Mouse (Mus musculus): ENCODE data around the gene Hook2. TPM values are rescaled to one million over a fixed set of nuclear protein-coding genes. Genes with fewer than 3 reads are reported as not detected.

Gene Hook2
- total RNA-seq, 2 experiments from 2014 or later = 7.2 to 8.5 TPM

DNA sequence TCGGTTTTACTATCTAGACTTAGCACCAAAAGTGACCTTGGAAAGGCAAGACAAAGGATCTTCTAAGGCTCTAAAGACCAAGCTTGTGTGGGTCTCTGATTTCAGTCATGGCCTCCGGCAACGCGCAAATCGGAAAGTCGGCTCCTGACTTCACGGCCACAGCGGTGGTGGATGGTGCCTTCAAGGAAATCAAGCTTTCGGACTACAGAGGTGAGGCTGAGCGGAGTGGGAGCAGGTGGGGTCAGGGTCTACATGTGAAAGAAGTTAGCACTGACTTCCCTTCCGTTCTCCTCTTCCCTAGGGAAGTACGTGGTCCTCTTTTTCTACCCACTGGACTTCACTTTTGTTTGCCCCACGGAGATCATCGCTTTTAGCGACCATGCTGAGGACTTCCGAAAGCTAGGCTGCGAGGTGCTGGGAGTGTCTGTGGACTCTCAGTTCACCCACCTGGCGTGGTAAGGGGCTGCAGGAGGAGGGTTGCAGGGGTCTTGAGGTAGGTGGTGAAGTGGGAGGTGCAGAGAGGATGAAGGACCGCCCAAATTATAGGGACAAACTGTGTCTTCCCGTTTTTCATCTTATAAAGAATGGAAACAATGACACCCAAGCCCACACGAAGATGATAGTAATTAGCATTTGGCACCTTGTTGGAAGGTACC lies 20.1 kb upstream of the Hook2 start:
- intact Hi-C loops (cut with DNase I) = no loop called here
- DNase-seq (ENCODE audit: low spot score in 2 of 2) = no peak

- intact Hi-C loops (cut with DNase I) = no loop called here
These were observed 19.5 kb upstream of the Hook2 start for GRCm38 (mm10) chr8:84970913-84971312.

DNA sequence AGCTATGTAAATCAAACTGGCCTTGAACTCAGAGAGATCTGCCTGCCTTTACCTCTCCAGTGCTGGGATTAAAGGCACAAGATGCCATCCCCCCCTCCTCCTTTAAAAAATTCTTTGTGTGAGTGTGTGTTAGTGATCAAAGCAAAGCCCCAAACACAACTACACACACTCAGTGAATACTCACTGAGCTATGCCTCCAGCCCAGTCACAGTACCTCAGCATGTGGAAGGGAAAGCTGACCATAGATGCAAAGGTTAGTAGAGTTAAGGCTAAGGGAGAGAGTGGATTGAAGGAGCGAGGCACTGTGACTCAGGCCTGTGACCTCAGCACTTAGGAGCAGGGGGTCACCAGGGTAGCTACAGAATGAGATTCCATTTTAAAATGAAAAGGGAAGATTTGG lies 17.3 kb upstream of the Hook2 start:
- intact Hi-C loops (cut with DNase I) = no loop called here
- DNase-seq (ENCODE audit: low spot score in 2 of 2) = no peak

More at GRCm38 (mm10) chr8:84970913-84971312, 19.5 kb upstream of the Hook2 start:
- DNase-seq (ENCODE audit: low spot score in 2 of 2) = no peak

DNA sequence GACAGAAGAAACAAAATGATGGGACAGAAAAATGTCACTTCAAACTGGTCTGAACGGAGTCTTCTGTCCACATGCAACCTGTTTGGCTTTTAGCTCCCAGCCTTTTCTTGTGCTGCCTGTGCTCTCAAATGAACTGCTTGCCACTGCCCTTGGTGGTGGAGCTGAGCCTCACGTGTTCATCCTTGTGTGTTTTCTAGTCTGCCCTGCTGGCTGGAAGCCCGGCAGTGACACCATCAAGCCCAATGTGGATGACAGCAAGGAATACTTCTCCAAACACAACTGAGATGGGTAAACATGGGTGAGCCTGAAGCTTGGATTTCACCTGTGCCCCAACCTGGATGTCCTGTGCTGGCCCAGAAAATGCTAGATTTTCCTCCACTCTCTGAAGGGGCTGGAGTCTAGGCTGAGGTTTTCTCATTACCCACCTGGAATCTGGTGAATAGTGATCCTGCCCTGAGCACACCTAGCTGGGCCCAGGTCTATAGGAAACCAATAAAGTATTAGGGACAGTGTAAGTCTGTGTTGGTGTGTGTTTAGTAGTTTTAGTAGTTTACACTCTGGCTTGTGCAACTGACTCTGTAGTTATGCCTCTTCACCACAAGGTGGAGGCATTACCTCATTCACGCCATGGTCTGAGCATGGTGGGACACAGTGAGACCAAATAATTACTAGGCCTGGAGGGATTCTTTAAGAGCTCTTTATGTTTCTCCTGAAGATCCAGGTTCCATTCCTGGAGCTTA lies 16.4 kb upstream of the Hook2 start:
- DNase-seq (ENCODE audit: low spot score in 2 of 2) = peak in 1 of 2 experiments; percentile 63
- intact Hi-C loops (cut with DNase I) = loop anchor here (2.0 kb wide), 1 partner anchor 51 kb away; the partner anchor contains the start of gene Asna1

DNA sequence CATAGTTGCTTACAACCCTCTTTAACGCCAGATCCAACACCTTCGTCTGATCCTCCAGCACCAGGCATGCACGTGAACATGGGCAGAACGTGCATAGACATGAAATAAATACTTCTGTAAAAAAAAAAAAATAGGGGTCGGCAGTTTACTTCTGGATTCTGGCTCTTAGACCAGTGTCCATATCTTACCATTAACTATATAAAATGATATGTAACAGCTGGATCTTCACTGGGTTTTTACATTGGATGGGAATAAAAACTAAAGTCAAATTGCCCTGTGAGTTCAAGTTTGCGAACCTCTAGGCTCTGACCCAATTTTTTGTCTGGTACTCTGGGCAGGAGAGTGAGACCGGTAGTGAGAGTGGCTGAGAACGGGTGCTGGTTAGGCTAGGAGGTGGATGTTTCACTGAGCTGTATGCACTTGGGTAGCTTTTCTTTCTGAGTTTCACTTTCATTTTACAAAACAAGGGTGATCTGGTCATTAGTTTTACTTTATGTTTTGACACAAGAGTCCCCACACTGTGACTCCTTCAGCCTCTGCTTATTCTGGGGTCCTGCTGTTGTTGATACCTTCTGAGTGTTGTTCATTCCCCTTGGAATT lies 15.8 kb upstream of the Hook2 start:
- intact Hi-C loops (cut with DNase I) = loop anchor here (2.0 to 5.0 kb wide), 2 partner anchors 50 to 977 kb away; partner anchors contain the start of genes Asna1 and Samd1
- DNase-seq (ENCODE audit: low spot score in 2 of 2) = no peak

DNA sequence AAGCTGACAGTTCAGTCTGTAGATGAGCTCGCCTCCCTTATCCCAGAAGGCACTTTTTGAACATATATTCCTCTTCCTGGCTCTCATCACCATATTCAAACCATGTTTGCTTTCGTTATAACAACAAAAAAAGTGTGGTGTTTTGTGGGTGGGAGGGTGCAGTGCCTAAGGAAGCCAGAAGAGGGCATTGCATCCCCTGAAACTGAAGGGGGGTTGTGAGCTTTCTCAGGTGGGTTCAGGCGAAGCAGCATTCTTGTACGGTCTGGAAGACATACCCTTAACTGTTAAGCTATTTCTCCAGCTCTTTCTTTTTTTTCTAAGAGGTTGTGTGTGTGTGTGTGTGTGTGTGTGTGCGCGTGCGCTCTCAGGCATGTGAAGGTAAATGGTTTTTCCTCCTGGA lies 15.0 kb upstream of the Hook2 start:
- intact Hi-C loops (cut with DNase I) = loop anchor here (2.0 to 5.0 kb wide), 2 partner anchors 49 to 978 kb away; partner anchors contain the start of genes Asna1 and Samd1
- peak in 1 of 2 experiments; percentile 77 for DNase-seq (ENCODE audit: low spot score in 2 of 2)

DNA sequence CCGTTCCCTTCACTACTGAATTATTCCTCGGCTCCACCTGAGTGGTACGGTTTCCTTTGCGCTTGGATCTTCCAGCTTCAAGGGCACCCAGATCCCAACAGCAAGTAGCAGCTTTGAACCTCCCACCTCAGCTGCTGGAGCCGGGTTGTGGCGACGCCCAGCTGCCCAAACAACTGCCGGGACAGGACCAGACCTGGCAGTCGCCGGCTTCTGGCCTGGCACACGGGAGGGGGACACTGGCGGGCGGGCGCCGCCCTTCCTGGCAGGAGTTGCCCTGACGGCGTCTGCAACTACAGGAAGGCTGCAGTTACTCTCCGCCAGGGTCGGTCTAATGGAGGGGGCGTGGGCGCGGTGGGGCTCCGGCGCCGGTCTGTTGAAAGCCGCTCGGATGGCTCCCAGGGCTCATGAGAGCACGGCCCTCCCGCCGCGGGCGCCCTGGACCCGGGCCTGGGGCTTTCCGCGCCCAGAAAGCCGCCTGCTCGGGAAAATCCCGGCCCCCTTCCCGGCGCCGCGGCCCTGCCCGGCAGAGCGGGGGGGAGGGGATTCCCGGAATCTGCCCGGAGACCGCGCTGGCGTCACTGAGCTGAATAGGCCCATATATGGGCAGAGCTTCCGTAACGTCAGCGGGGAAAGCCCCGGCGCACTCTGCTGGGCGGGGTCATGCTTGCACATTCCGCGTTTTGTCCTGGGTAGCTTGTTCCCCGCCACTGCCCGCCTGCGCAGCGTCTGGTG lies 14.2 kb upstream of the Hook2 start:
- DNase-seq (ENCODE audit: low spot score in 2 of 2) = peak; percentile 97

DNA sequence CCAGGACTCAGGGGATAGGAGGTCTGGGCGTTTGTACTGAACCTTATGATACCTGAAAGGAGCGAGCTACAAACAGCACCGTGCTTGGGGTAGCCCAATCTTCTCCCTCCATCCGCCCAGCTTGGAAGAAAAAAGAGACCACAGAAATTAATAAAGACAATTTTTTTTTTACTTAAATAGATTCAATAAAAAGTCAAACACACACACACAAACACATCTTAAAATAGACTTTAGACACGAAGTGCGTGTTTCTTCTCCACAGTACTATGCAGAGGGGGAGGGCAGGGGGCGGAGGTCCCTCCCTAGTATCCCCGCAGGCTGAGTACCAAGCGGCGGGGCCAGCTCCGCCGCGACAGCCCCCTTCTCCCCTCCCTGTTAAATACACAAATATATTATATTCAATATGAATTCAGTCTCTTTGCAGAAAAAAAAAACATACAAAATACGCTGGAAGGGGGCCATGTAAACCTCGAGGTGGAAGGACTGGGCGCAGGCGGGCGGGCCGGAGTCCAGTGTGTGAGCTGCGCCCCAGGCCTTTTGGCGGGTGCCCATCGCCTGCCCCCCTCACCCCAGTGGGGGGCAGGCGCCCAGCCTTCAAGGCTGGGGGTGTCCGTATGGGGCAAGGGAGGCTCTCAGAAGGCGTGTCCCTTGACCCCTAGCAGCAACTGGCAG lies 13.5 kb upstream of the Hook2 start:
- DNase-seq (ENCODE audit: low spot score in 2 of 2) = no peak
- intact Hi-C loops (cut with DNase I) = loop anchor here (1.0 to 5.0 kb wide), 2 partner anchors 13 to 980 kb away; partner anchors contain the start of genes Hook2 and Samd1

More for the DNA sequence above, 14.2 kb upstream of the Hook2 start:
- intact Hi-C loops (cut with DNase I) = loop anchor here (1.0 to 5.0 kb wide), 2 partner anchors 14 to 979 kb away; partner anchors contain the start of genes Hook2 and Samd1

GRCm38 (mm10) chr8:84977435-84978247 lies 12.8 kb upstream of the Hook2 start:
- peak; percentile 60 to 72 for DNase-seq (ENCODE audit: low spot score in 2 of 2)
- intact Hi-C loops (cut with DNase I) = loop anchor here (1.0 to 5.0 kb wide), 2 partner anchors 9 to 980 kb away; partner anchors contain the start of gene Samd1

- peak; percentile 95 to 98 for DNase-seq (ENCODE audit: low spot score in 2 of 2)
- intact Hi-C loops (cut with DNase I) = loop anchor here (1.0 to 5.0 kb wide), 2 partner anchors 8 to 981 kb away; partner anchors contain the start of gene Samd1
These were observed 12.0 kb upstream of the Hook2 start, which contains the start of gene Junb for GRCm38 (mm10) chr8:84978248-84978940. Gene Junb, minus strand, starts transcription at chr8:84978718.

- peak; percentile 93 to 96 for DNase-seq (ENCODE audit: low spot score in 2 of 2)
- intact Hi-C loops (cut with DNase I) = loop anchor here (5.0 kb wide), 1 partner anchor 983 kb away; the partner anchor contains the start of gene Samd1
These were observed 10.6 kb upstream of the Hook2 start for GRCm38 (mm10) chr8:84979599-84980421.

- DNase-seq (ENCODE audit: low spot score in 2 of 2) = peak; percentile 56 to 64
- intact Hi-C loops (cut with DNase I) = no loop called here
These were observed 9.6 kb upstream of the Hook2 start for GRCm38 (mm10) chr8:84980622-84981358.

- peak in 1 of 2 experiments; percentile 19 for DNase-seq (ENCODE audit: low spot score in 2 of 2)
- intact Hi-C loops (cut with DNase I) = no loop called here
These were observed 8.5 kb upstream of the Hook2 start for GRCm38 (mm10) chr8:84981644-84982498.

DNA sequence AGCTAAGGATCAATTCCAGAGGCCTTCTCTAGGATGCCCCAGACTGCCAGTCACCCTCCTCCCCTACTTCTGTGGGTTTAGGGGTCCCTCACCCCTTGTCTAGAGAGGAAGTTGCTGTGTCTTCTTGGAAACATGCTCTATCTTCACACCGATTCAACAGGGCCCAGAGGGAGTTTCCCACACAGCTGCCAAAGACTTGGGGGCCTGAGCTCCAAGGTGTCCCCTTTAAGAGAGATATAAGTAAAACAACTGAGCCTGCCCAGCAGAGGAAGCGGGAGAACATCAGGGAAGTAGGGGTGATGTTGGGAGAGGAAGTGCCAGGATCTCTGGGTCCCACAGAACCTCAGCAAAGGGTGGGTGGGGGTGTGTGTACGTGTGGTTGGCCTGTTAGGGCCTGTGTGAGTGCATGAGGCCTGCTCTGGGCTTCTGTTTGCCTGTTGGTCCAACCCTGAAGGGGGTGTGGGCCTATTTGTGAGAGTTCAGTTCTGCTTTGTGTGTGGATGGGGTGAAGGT lies 7.8 kb upstream of the Hook2 start:
- intact Hi-C loops (cut with DNase I) = no loop called here
- DNase-seq (ENCODE audit: low spot score in 2 of 2) = no peak
